Mouse (Mus musculus) midbrain, embryonic 14.5 days (tissue): ENCODE results near the gene Wnt3. TPM values are rescaled to one million over a fixed set of nuclear protein-coding genes. Genes with fewer than 3 reads are reported as not detected.

ENCODE experiments used
- ATAC-seq: fragments of 200-750 bp; cut with Nextera tagmentation; 2 replicates; pipeline ENCODE4 v1.8.0; 2017; ENCODE audit warnings: moderate number of reproducible peaks, moderate library complexity; ENCODE audit not compliant: low FRiP score, low TSS enrichment
- DNase-seq: peaks from one replicate; pipeline ENCODE4 v3.0.0-alpha.2; 2015
- H3K27ac ChIP-seq: fragments of 300-500 bp; sonication (generic); replicated peaks from 2 replicates; pipeline ENCODE4 v1.5.1; 2014; ENCODE audit warnings: mild to moderate bottlenecking, low read depth, low read length, moderate library complexity
- H3K27me3 ChIP-seq: fragments of 300-500 bp; sonication (generic); 2 replicates; pipeline ENCODE4 v1.6.1; 2014; ENCODE audit warnings: low read length, control low read depth, mixed read lengths; ENCODE audit not compliant: control insufficient read depth, insufficient read depth
- H3K36me3 ChIP-seq: fragments of 300-500 bp; sonication (generic); 2 replicates; pipeline ENCODE4 v1.6.1; 2014; ENCODE audit warnings: low read length, control low read depth; ENCODE audit not compliant: control insufficient read depth, insufficient read depth
- H3K4me1 ChIP-seq: fragments of 300-500 bp; sonication (generic); 2 replicates; pipeline ENCODE4 v1.6.1; 2014; ENCODE audit warnings: mild to moderate bottlenecking, antibody characterized with exemption, low read length, control low read depth; ENCODE audit not compliant: control insufficient read depth, insufficient read depth
- H3K4me2 ChIP-seq: fragments of 300-500 bp; sonication (generic); 2 replicates; pipeline ENCODE4 v1.6.1; 2014; ENCODE audit warnings: mild to moderate bottlenecking, low read length, moderate library complexity
- H3K4me3 ChIP-seq: fragments of 300-500 bp; sonication (generic); replicated peaks from 2 replicates; pipeline ENCODE4 v1.5.1; 2014; ENCODE audit warnings: low read depth, low read length
- H3K9ac ChIP-seq: fragments of 300-500 bp; sonication (generic); replicated peaks from 2 replicates; pipeline ENCODE4 v1.6.1; 2014; ENCODE audit warnings: mild to moderate bottlenecking, low read length, moderate library complexity
- H3K9me3 ChIP-seq: fragments of 300-500 bp; sonication (generic); 2 replicates; pipeline ENCODE4 v1.6.1; 2016; ENCODE audit warnings: low read length, control low read depth, mixed read lengths; ENCODE audit not compliant: control insufficient read depth
- WGBS: fragments of 180-500 bp; shearing (Covaris S2); extraction: QIAGEN DNeasy Blood & Tissue Kit; methylation state at CpG from one replicate; pipeline ENCODE4 v1.1.7; 2014; 5-methylcytosine and 5-hydroxymethylcytosine counted together
- polyA plus RNA-seq: library from polyadenylated mRNA; unstranded; fragments of >200 nt; fragmentation: Nextera tagmentation; extraction: Ambion mirVana; gene quantifications from 2 replicates; pipeline ENCODE4 v1.2.1, GENCODE M21; 2014

Gene Wnt3
- polyA plus RNA-seq, 1 experiment from 2014 or later, result 14.5 TPM

- whole genome bisulfite sequencing, result 27% methylated on average over 6 of the region's 6 CpGs
- no peak for ATAC-seq
- Histone ChIP-seq H3K9ac (no peak overlapping the region), H3K27me3 (no peaks in the 10 kb centered on the region), H3K4me2 (no peak overlapping the region), H3K27ac (no peak overlapping the region), H3K4me1 (peaks cover 16% of the 10 kb centered on the region; the same call in 1 of the 2 replicates), H3K9me3 (no peaks in the 10 kb centered on the region), H3K36me3 (no peaks in the 10 kb centered on the region), H3K4me3 (no peak overlapping the region)
- DNase-seq, result peak; percentile 23
Measured at GRCm38 (mm10) chr11:103764601-103765000, 9.3 kb upstream of the Wnt3 start.

GRCm38 (mm10) chr11:103765556-103766011 lies 8.4 kb upstream of the Wnt3 start:
- peaks cover 5% of the 10 kb centered on the region; the same call in 1 of the 2 replicates for H3K27me3 ChIP-seq

GRCm38 (mm10) chr11:103771160-103771817 lies 2.7 kb upstream of the Wnt3 start:
- DNase-seq, result peak; percentile 35
- ATAC-seq, result no peak
- Histone ChIP-seq H3K9ac (no peak overlapping the region), H3K4me1 (peaks cover 38% of the 10 kb centered on the region), H3K9me3 (no peaks in the 10 kb centered on the region), H3K4me3 (no peak overlapping the region; the same call in 1 of the 2 replicates), H3K27me3 (peaks cover 47% of the 10 kb centered on the region), H3K27ac (no peak overlapping the region), H3K4me2 (peak overlapping the region; percentile 84), H3K36me3 (no peaks in the 10 kb centered on the region)
- 2% methylated on average over 19 of the region's 19 CpGs for WGBS

More at GRCm38 (mm10) chr11:103765556-103766011, 8.4 kb upstream of the Wnt3 start:
- Histone ChIP-seq H3K9ac (no peak overlapping the region), H3K27ac (peak overlapping the region; percentile 41; the same call in 1 of the 2 replicates), H3K4me1 (peaks cover 20% of the 10 kb centered on the region), H3K9me3 (no peaks in the 10 kb centered on the region), H3K4me3 (no peak overlapping the region), H3K36me3 (no peaks in the 10 kb centered on the region), H3K4me2 (no peak overlapping the region)
- 2% methylated on average over 6 of the region's 6 CpGs for WGBS
- ATAC-seq, result peak; percentile 62
- DNase-seq, result peak; percentile 68

GRCm38 (mm10) chr11:103772505-103773386 lies 1.2 kb upstream of the Wnt3 start:
- Histone ChIP-seq H3K4me1 (peaks cover 44% of the 10 kb centered on the region), H3K4me3 (peak overlapping the region; percentile 44), H3K4me2 (peak overlapping the region; percentile 84), H3K27ac (peak overlapping the region; percentile 61; the same call in 1 of the 2 replicates), H3K36me3 (no peaks in the 10 kb centered on the region), H3K9me3 (no peaks in the 10 kb centered on the region), H3K9ac (peak overlapping the region; percentile 50), H3K27me3 (peaks cover 49% of the 10 kb centered on the region)
- DNase-seq (peak; percentile 46), ATAC-seq (no peak)
- 2% methylated on average over 23 of the region's 23 CpGs for WGBS

GRCm38 (mm10) chr11:103774228-103774530 lies 229 bp downstream of the Wnt3 start:
- peak overlapping the region; percentile 50 for H3K9ac ChIP-seq
- no peak for DNase-seq
- H3K27me3 ChIP-seq, result peaks cover 49% of the 10 kb centered on the region
- peak overlapping the region; percentile 44 for H3K4me3 ChIP-seq
- peak overlapping the region; percentile 53 for H3K27ac ChIP-seq
- no peaks in the 10 kb centered on the region for H3K36me3 ChIP-seq
- no peaks in the 10 kb centered on the region for H3K9me3 ChIP-seq
- under 1% methylated on average over 19 of the region's 19 CpGs for WGBS
- H3K4me2 ChIP-seq, result peak overlapping the region; percentile 84
- peaks cover 45% of the 10 kb centered on the region for H3K4me1 ChIP-seq
- ATAC-seq, result peak; percentile 28; the same call in 1 of the 2 replicates

GRCm38 (mm10) chr11:103780152-103780551 lies 6.2 kb downstream of the Wnt3 start:
- Histone ChIP-seq H3K27me3 (peaks cover 11% of the 10 kb centered on the region), H3K36me3 (no peaks in the 10 kb centered on the region), H3K27ac (no peak overlapping the region), H3K4me2 (no peak overlapping the region), H3K9ac (no peak overlapping the region), H3K4me1 (peaks cover 12% of the 10 kb centered on the region), H3K4me3 (no peak overlapping the region), H3K9me3 (no peaks in the 10 kb centered on the region)
- no peak for ATAC-seq
- no peak for DNase-seq
- WGBS, result 79% methylated on average over 9 of the region's 9 CpGs

GRCm38 (mm10) chr11:103789951-103790350 lies 16.0 kb downstream of the Wnt3 start:
- Histone ChIP-seq H3K36me3 (no peaks in the 10 kb centered on the region), H3K4me3 (no peak overlapping the region), H3K9me3 (no peaks in the 10 kb centered on the region), H3K4me2 (no peak overlapping the region), H3K27me3 (peaks cover 7% of the 10 kb centered on the region; the same call in 1 of the 2 replicates), H3K27ac (no peak overlapping the region), H3K4me1 (no peaks in the 10 kb centered on the region), H3K9ac (no peak overlapping the region)
- ATAC-seq (no peak), DNase-seq (no peak)
- WGBS, result 81% methylated on average over 5 of the region's 5 CpGs

GRCm38 (mm10) chr11:103801128-103801527 lies 27.2 kb downstream of the Wnt3 start:
- Histone ChIP-seq H3K27ac (no peak overlapping the region), H3K4me1 (no peaks in the 10 kb centered on the region), H3K27me3 (no peaks in the 10 kb centered on the region), H3K4me2 (no peak overlapping the region), H3K9ac (no peak overlapping the region), H3K36me3 (0 out of 2 replicates have a peak, but pooled peaks cover 2% of the 10 kb centered on the region), H3K4me3 (no peak overlapping the region), H3K9me3 (no peaks in the 10 kb centered on the region)
- 81% methylated on average over 9 of the region's 9 CpGs for WGBS
- DNase-seq (no peak), ATAC-seq (no peak)
